Mouse (Mus musculus): ENCODE data around the gene Ank3. TPM values are rescaled to one million over a fixed set of nuclear protein-coding genes. Genes with fewer than 3 reads are reported as not detected.

Ank3 gene
- polyA plus RNA-seq, 1 experiment from 2014 or later, result 21.6 TPM

- H3K4me3 ChIP-seq (ENCODE audit: low read depth, low read length), result no peak overlapping the region
- ATAC-seq, result no peak
- peaks cover 14% of the 10 kb centered on the region for H3K36me3 ChIP-seq (ENCODE audit: control insufficient read depth, insufficient read depth)
- no peaks in the 10 kb centered on the region for H3K4me1 ChIP-seq (replicated peaks; ENCODE audit: control insufficient read depth, insufficient read depth, low read length)
- H3K27me3 ChIP-seq (replicated peaks; ENCODE audit: control insufficient read depth, insufficient read depth, low read length), result no peaks in the 10 kb centered on the region
- TF ChIP-seq CTCF (IDR thresholded peaks at IDR 0.05; ENCODE audit: low read depth), result no peak
- no peaks in the 10 kb centered on the region for H3K9me3 ChIP-seq (ENCODE audit: control insufficient read depth)
- H3K27ac ChIP-seq (ENCODE audit: low read depth, low read length), result no peak overlapping the region
- H3K4me2 ChIP-seq (replicated peaks; ENCODE audit: low read depth), result no peak overlapping the region
- no peak overlapping the region for H3K9ac ChIP-seq (ENCODE audit: low read depth, low read length)
- WGBS, result 92% methylated on average over 2 of the region's 2 CpGs
Observed at GRCm38 (mm10) chr10:70018691-70019090, 620.1 kb downstream of the Ank3 start.

- TF ChIP-seq CTCF (IDR thresholded peaks at IDR 0.05; ENCODE audit: low read depth), result peak; percentile 70
- Histone ChIP-seq H3K27me3 (replicated peaks; ENCODE audit: control insufficient read depth, insufficient read depth, low read length) (no peaks in the 10 kb centered on the region), H3K4me1 (replicated peaks; ENCODE audit: control insufficient read depth, insufficient read depth, low read length) (no peaks in the 10 kb centered on the region), H3K36me3 (ENCODE audit: control insufficient read depth, insufficient read depth) (peaks cover 9% of the 10 kb centered on the region; the same call in 1 of the 2 replicates), H3K9ac (ENCODE audit: low read depth, low read length) (no peak overlapping the region), H3K27ac (ENCODE audit: low read depth, low read length) (no peak overlapping the region), H3K4me2 (replicated peaks; ENCODE audit: low read depth) (no peak overlapping the region), H3K4me3 (ENCODE audit: low read depth, low read length) (no peak overlapping the region), H3K9me3 (ENCODE audit: control insufficient read depth) (no peaks in the 10 kb centered on the region)
- 85% methylated on average over 10 of the region's 10 CpGs for WGBS
- ATAC-seq, result no peak
Observed at GRCm38 (mm10) chr10:70021667-70022066, 623.1 kb downstream of the Ank3 start.

GRCm38 (mm10) chr10:70022596-70022995, 624.0 kb downstream of the Ank3 start:
- no peak overlapping the region for H3K9ac ChIP-seq (ENCODE audit: low read depth, low read length)
- H3K27ac ChIP-seq (ENCODE audit: low read depth, low read length), result no peak overlapping the region
- H3K27me3 ChIP-seq (replicated peaks; ENCODE audit: control insufficient read depth, insufficient read depth, low read length), result no peaks in the 10 kb centered on the region
- TF ChIP-seq CTCF (IDR thresholded peaks at IDR 0.05; ENCODE audit: low read depth), result no peak
- ATAC-seq, result no peak
- no peaks in the 10 kb centered on the region for H3K4me1 ChIP-seq (replicated peaks; ENCODE audit: control insufficient read depth, insufficient read depth, low read length)
- H3K36me3 ChIP-seq (ENCODE audit: control insufficient read depth, insufficient read depth), result peaks cover 9% of the 10 kb centered on the region; the same call in 1 of the 2 replicates
- WGBS, result 67% methylated on average over 5 of the region's 5 CpGs
- H3K4me3 ChIP-seq (ENCODE audit: low read depth, low read length), result no peak overlapping the region
- H3K4me2 ChIP-seq (replicated peaks; ENCODE audit: low read depth), result no peak overlapping the region
- no peaks in the 10 kb centered on the region for H3K9me3 ChIP-seq (ENCODE audit: control insufficient read depth)

GRCm38 (mm10) chr10:70023861-70024260, 625.3 kb downstream of the Ank3 start:
- H3K27me3 ChIP-seq (replicated peaks; ENCODE audit: control insufficient read depth, insufficient read depth, low read length), result no peaks in the 10 kb centered on the region
- 89% methylated on average over 11 of the region's 11 CpGs for WGBS
- no peaks in the 10 kb centered on the region for H3K4me1 ChIP-seq (replicated peaks; ENCODE audit: control insufficient read depth, insufficient read depth, low read length)
- no peaks in the 10 kb centered on the region for H3K9me3 ChIP-seq (ENCODE audit: control insufficient read depth)
- H3K36me3 ChIP-seq (ENCODE audit: control insufficient read depth, insufficient read depth), result peaks cover 9% of the 10 kb centered on the region; the same call in 1 of the 2 replicates
- no peak overlapping the region for H3K27ac ChIP-seq (ENCODE audit: low read depth, low read length)
- no peak for TF ChIP-seq CTCF (IDR thresholded peaks at IDR 0.05; ENCODE audit: low read depth)
- no peak overlapping the region for H3K4me3 ChIP-seq (ENCODE audit: low read depth, low read length)
- ATAC-seq, result no peak
- no peak overlapping the region for H3K4me2 ChIP-seq (replicated peaks; ENCODE audit: low read depth)
- H3K9ac ChIP-seq (ENCODE audit: low read depth, low read length), result no peak overlapping the region

- Histone ChIP-seq H3K4me3 (ENCODE audit: low read depth, low read length) (no peak overlapping the region), H3K36me3 (ENCODE audit: control insufficient read depth, insufficient read depth) (no peaks in the 10 kb centered on the region), H3K9me3 (ENCODE audit: control insufficient read depth) (no peaks in the 10 kb centered on the region), H3K9ac (ENCODE audit: low read depth, low read length) (no peak overlapping the region), H3K27ac (ENCODE audit: low read depth, low read length) (no peak overlapping the region), H3K4me2 (replicated peaks; ENCODE audit: low read depth) (no peak overlapping the region), H3K4me1 (replicated peaks; ENCODE audit: control insufficient read depth, insufficient read depth, low read length) (no peaks in the 10 kb centered on the region), H3K27me3 (replicated peaks; ENCODE audit: control insufficient read depth, insufficient read depth, low read length) (no peaks in the 10 kb centered on the region)
- TF ChIP-seq CTCF (IDR thresholded peaks at IDR 0.05; ENCODE audit: low read depth), result no peak
- ATAC-seq, result no peak
- 91% methylated on average over 8 of the region's 8 CpGs for WGBS
Observed at GRCm38 (mm10) chr10:70031942-70032341, 633.4 kb downstream of the Ank3 start.

GRCm38 (mm10) chr10:70032982-70033381, 634.4 kb downstream of the Ank3 start:
- Histone ChIP-seq H3K27ac (ENCODE audit: low read depth, low read length) (no peak overlapping the region), H3K27me3 (replicated peaks; ENCODE audit: control insufficient read depth, insufficient read depth, low read length) (no peaks in the 10 kb centered on the region), H3K9me3 (ENCODE audit: control insufficient read depth) (no peaks in the 10 kb centered on the region), H3K4me1 (replicated peaks; ENCODE audit: control insufficient read depth, insufficient read depth, low read length) (no peaks in the 10 kb centered on the region), H3K36me3 (ENCODE audit: control insufficient read depth, insufficient read depth) (no peaks in the 10 kb centered on the region), H3K9ac (ENCODE audit: low read depth, low read length) (no peak overlapping the region), H3K4me3 (ENCODE audit: low read depth, low read length) (no peak overlapping the region), H3K4me2 (replicated peaks; ENCODE audit: low read depth) (no peak overlapping the region)
- WGBS, result 84% methylated on average over 9 of the region's 9 CpGs
- ATAC-seq, result no peak
- no peak for TF ChIP-seq CTCF (IDR thresholded peaks at IDR 0.05; ENCODE audit: low read depth)

- no peak for TF ChIP-seq CTCF (IDR thresholded peaks at IDR 0.05; ENCODE audit: low read depth)
- no peak overlapping the region for H3K9ac ChIP-seq (ENCODE audit: low read depth, low read length)
- no peaks in the 10 kb centered on the region for H3K9me3 ChIP-seq (ENCODE audit: control insufficient read depth)
- no peaks in the 10 kb centered on the region for H3K36me3 ChIP-seq (ENCODE audit: control insufficient read depth, insufficient read depth)
- no peak overlapping the region for H3K4me3 ChIP-seq (ENCODE audit: low read depth, low read length)
- H3K27ac ChIP-seq (ENCODE audit: low read depth, low read length), result no peak overlapping the region
- no peak overlapping the region for H3K4me2 ChIP-seq (replicated peaks; ENCODE audit: low read depth)
- no peak for ATAC-seq
- no peaks in the 10 kb centered on the region for H3K4me1 ChIP-seq (replicated peaks; ENCODE audit: control insufficient read depth, insufficient read depth, low read length)
- WGBS, result 68% methylated on average over 3 of the region's 3 CpGs
- H3K27me3 ChIP-seq (replicated peaks; ENCODE audit: control insufficient read depth, insufficient read depth, low read length), result no peaks in the 10 kb centered on the region
Observed at GRCm38 (mm10) chr10:70033856-70034255, 635.3 kb downstream of the Ank3 start.

All from intestine, postnatal 0 days (tissue).